Comparison of ENCODE assay signal across 24 mouse cellular contexts in the genomic region with DNA sequence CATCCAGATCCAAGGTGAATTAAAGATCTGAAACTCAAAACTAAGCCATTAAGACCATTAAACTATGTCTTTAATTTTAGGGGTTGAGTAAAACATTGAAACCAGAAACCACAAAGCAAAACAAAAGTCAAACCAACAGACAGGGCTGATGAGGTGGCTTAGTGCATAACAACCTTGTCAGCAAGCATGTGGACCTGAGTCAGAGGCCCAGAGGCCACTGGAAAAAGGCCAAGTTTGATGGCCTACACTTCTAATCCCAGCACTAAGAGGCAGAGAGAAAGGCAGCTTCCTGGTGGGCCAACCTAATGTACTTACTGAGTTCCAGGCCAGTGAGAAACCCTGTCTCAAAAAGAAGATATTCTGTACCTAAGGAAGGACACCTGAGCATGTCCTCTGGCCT. TPM values are rescaled to one million over a fixed set of nuclear protein-coding genes. Genes with fewer than 3 reads are reported as not detected.
DNase-seq lines count a peak whose midpoint lies in the region; TF ChIP-seq lines count a peak whose summit lies in the region.
"Had no signal": no experiment of that assay in that cellular context is flagged by ENCODE, and none has a peak within 500 bp of the region (broad histone marks: within the 10 kb centered on the region; RNA-seq: fewer than 3 reads in every experiment).

No protein-coding gene starts in this region.

- peak; percentile 33 for DNase-seq in adrenal gland, adult 8-10 months
- DNase-seq in adrenal gland, adult 18-20 months (ENCODE audit: low spot score in 2 of 2) = no peak
- peak; percentile 46 for DNase-seq in Muller cell, postnatal 12 days (ENCODE audit: inconsistent ontology term)
- DNase-seq in kidney, postnatal 25 days = no peak
- no peak for DNase-seq in urinary bladder, postnatal 36 days (ENCODE audit: low spot score in 2 of 2)
- DNase-seq in kidney, postnatal 36 days = no peak
- DNase-seq: cerebellum, adult 18-20 months; cerebellum, postnatal 14 days; heart, adult 11 months; heart, postnatal 10 days; left cerebral cortex, postnatal 4 days; lung, postnatal 36 days; right cerebral cortex, adult 18-20 months; right cerebral cortex, postnatal 4 days; thymus, postnatal 14 days had no signal

- peaks cover 57% of the 10 kb centered on the region for H3K4me1 ChIP-seq in bone marrow macrophage, adult 2 months (ENCODE audit: control insufficient read depth, insufficient read depth, low read length)
- H3K4me1 ChIP-seq: embryonic facial prominence, embryonic 12.5 days; forebrain, embryonic 15.5 days; heart, embryonic 12.5 days; hindbrain, embryonic 10.5 days; limb, embryonic 15.5 days; lung, embryonic 15.5 days; midbrain, embryonic 15.5 days had no signal

- no peak overlapping the region for H3K4me3 ChIP-seq in bone marrow macrophage, adult 2 months (ENCODE audit: insufficient read depth, low read length)
- H3K4me3 ChIP-seq: embryonic facial prominence, embryonic 12.5 days; forebrain, embryonic 15.5 days; heart, embryonic 12.5 days; hindbrain, embryonic 10.5 days; limb, embryonic 15.5 days; liver, embryonic 15.5 days; lung, embryonic 15.5 days; midbrain, embryonic 15.5 days had no signal

- TF ChIP-seq POLR2A in bone marrow macrophage, adult 2 months (IDR thresholded peaks at IDR 0.05; ENCODE audit: borderline replicate concordance, low read depth, low read length) = no peak

- H3K27ac ChIP-seq in bone marrow macrophage, adult 2 months (ENCODE audit: insufficient read depth, low read depth, low read length) = peak overlapping the region; percentile 84
- H3K27ac ChIP-seq: embryonic facial prominence, embryonic 12.5 days; forebrain, embryonic 15.5 days; hindbrain, embryonic 10.5 days; limb, embryonic 15.5 days; liver, embryonic 15.5 days; lung, embryonic 15.5 days; midbrain, embryonic 15.5 days had no signal

- no peak for TF ChIP-seq CTCF in bone marrow macrophage, adult 2 months (IDR thresholded peaks at IDR 0.05; ENCODE audit: low read depth, low read length)

RNA-seq across cellular contexts. Expression of gene Csf2rb2, which starts 4.7 kb away (rescaled TPM):
- 1 to 10 TPM in 2 of 4 experiments, under 1 TPM in 2; 0.70 to 2.2 (median 1.4) TPM for total RNA-seq in adrenal gland, adult 8-10 months (2022)
- 1 to 10 TPM in 1 of 2 experiments, under 1 TPM in 1; 0.73 to 1.5 TPM for total RNA-seq in adrenal gland, adult 18-20 months (2021)
- 66.8 and 71.4 TPM in 2 replicates for polyA plus RNA-seq in bone marrow macrophage, adult 2 months (2012; ENCODE audit: insufficient read depth, insufficient read length, missing spikeins)

RNA-seq across cellular contexts. Expression of gene Csf2rb, which starts 24.8 kb away (rescaled TPM):
- 1 to 10 TPM; 4.6 to 7.9 (median 6.9) TPM for total RNA-seq in adrenal gland, adult 8-10 months (2022)
- total RNA-seq in adrenal gland, adult 18-20 months (2021) = 1 to 10 TPM; 5.6 to 8.4 TPM
- 161 and 193 TPM in 2 replicates for polyA plus RNA-seq in bone marrow macrophage, adult 2 months (2012; ENCODE audit: insufficient read depth, insufficient read length, missing spikeins)

RNA-seq across cellular contexts. Expression of gene Ncf4, which starts 56.2 kb away (rescaled TPM):
- total RNA-seq in adrenal gland, adult 8-10 months (2022) = 1 to 10 TPM; 2.0 to 5.1 (median 3.3) TPM
- 1 to 10 TPM; 3.3 to 3.6 TPM for total RNA-seq in adrenal gland, adult 18-20 months (2021)
- 350 and 424 TPM in 2 replicates for polyA plus RNA-seq in bone marrow macrophage, adult 2 months (2012; ENCODE audit: insufficient read depth, insufficient read length, missing spikeins)

Comparison
In these comparisons a context has a peak if more than half of its experiments do, and no peak if none do; other contexts are left out.
1. DNase-seq: peak in adrenal gland, adult 8-10 months (single experiment) and Muller cell, postnatal 12 days (single experiment); none in adrenal gland, adult 18-20 months (0 of 2), kidney, postnatal 25 days (0 of 2), urinary bladder, postnatal 36 days (0 of 2) and kidney, postnatal 36 days (0 of 2).